Mouse (Mus musculus) 3T3-L1 (cell line): ENCODE measurements around the gene Zdhhc20.
"Not testable (repeated sequence)": the region's sequence is repeated elsewhere in the genome, so short reads cannot be mapped to it uniquely, and the experiment has no call there.

Source experiments
- DNase-seq: peaks from one replicate; pipeline ENCODE4 v3.0.0-alpha.2; 2015; ENCODE audit warnings: low read depth, low spot score

Gene Zdhhc20

GRCm38 (mm10) chr14:57892961-57893360 is 2.9 kb upstream of the Zdhhc20 start:
- no peak for DNase-seq

GRCm38 (mm10) chr14:57889541-57890010 is 500 bp downstream of the Zdhhc20 start:
- peak; percentile 79 for DNase-seq

- DNase-seq, result no peak
Measured at GRCm38 (mm10) chr14:57887171-57887570, 2.9 kb downstream of the Zdhhc20 start.

- no peak for DNase-seq
Measured at GRCm38 (mm10) chr14:57886032-57886431, 4.0 kb downstream of the Zdhhc20 start.

GRCm38 (mm10) chr14:57883341-57883740 is 6.7 kb downstream of the Zdhhc20 start:
- DNase-seq, result peak; percentile 44

GRCm38 (mm10) chr14:57882720-57883119 is 7.4 kb downstream of the Zdhhc20 start:
- peak; percentile 34 for DNase-seq

GRCm38 (mm10) chr14:57881793-57882192 is 8.3 kb downstream of the Zdhhc20 start:
- peak; percentile 74 for DNase-seq

- DNase-seq, result peak; percentile 32
Measured at GRCm38 (mm10) chr14:57881074-57881473, 9.0 kb downstream of the Zdhhc20 start.

GRCm38 (mm10) chr14:57877921-57878320 is 12.2 kb downstream of the Zdhhc20 start:
- no peak for DNase-seq

- DNase-seq, result peak; percentile 63
Measured at GRCm38 (mm10) chr14:57866676-57867276, 23.3 kb downstream of the Zdhhc20 start.

GRCm38 (mm10) chr14:57865256-57865655 is 24.8 kb downstream of the Zdhhc20 start:
- DNase-seq, result no peak

GRCm38 (mm10) chr14:57863129-57863528 is 26.9 kb downstream of the Zdhhc20 start:
- peak; percentile 31 for DNase-seq

GRCm38 (mm10) chr14:57861987-57862412 is 28.1 kb downstream of the Zdhhc20 start:
- DNase-seq, result no peak

- peak; percentile 55 for DNase-seq
Measured at GRCm38 (mm10) chr14:57859520-57859919, 30.6 kb downstream of the Zdhhc20 start.

GRCm38 (mm10) chr14:57858601-57859000 is 31.5 kb downstream of the Zdhhc20 start:
- DNase-seq, result no peak

- DNase-seq, result not testable (repeated sequence)
Measured at GRCm38 (mm10) chr14:57856037-57856436, 34.0 kb downstream of the Zdhhc20 start.

- no peak for DNase-seq
Measured at GRCm38 (mm10) chr14:57852961-57853360, 37.1 kb downstream of the Zdhhc20 start.

- peak; percentile 79 for DNase-seq
Measured at GRCm38 (mm10) chr14:57850330-57850729, 39.7 kb downstream of the Zdhhc20 start.

- no peak for DNase-seq
Measured at GRCm38 (mm10) chr14:57848646-57849045, 41.4 kb downstream of the Zdhhc20 start.

GRCm38 (mm10) chr14:57848061-57848460 is 42.0 kb downstream of the Zdhhc20 start:
- DNase-seq, result not testable (repeated sequence)

GRCm38 (mm10) chr14:57844535-57844934 is 45.5 kb downstream of the Zdhhc20 start:
- DNase-seq, result no peak

GRCm38 (mm10) chr14:57835157-57835556 is 54.9 kb downstream of the Zdhhc20 start:
- no peak for DNase-seq

- no peak for DNase-seq
Measured at GRCm38 (mm10) chr14:57833526-57833925, 56.5 kb downstream of the Zdhhc20 start.

- DNase-seq, result peak; percentile 38
Measured at GRCm38 (mm10) chr14:57827284-57827683, 62.8 kb downstream of the Zdhhc20 start.
